Mouse (Mus musculus): ENCODE measurements around the gene Slc11a1. TPM values are rescaled to one million over a fixed set of nuclear protein-coding genes. Genes with fewer than 3 reads are reported as not detected.
A peak's percentile ranks its signal among the peaks of the same experiment; 100 is the strongest.

Slc11a1 gene
- polyA plus RNA-seq, 1 experiment: 169 TPM

DNA sequence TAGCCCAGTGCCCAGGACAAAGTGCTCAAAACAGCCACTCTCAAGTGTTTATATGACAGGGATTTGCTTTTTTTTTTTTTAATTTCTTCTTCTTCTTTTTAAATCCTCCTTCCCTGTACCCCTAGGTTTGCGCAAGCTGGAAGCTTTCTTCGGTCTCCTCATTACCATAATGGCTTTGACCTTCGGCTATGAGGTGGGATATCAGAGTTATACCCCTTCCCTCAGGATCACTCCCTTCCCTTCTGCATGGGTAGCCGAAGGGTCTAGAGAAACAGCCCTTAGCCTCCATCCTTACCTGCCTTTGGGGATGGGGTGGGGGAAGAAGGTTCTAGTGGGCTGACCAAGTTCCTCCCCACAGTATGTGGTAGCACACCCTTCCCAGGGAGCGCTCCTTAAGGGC is 5.5 kb downstream of the Slc11a1 start:
- peaks cover 10% of the 10 kb centered on the region; the same call in 1 of the 2 replicates for H3K4me1 ChIP-seq (ENCODE audit: control insufficient read depth, insufficient read depth, insufficient read length)
- WGBS: 88% methylated on average over 5 of the region's 5 CpGs
- TF ChIP-seq POLR2A (IDR thresholded peaks at IDR 0.05; ENCODE audit: low read depth, low read length): no peak
- no peak for TF ChIP-seq CTCF (IDR thresholded peaks at IDR 0.05; ENCODE audit: extremely low read depth, insufficient read depth, insufficient read length, insufficient replicate concordance)

DNA sequence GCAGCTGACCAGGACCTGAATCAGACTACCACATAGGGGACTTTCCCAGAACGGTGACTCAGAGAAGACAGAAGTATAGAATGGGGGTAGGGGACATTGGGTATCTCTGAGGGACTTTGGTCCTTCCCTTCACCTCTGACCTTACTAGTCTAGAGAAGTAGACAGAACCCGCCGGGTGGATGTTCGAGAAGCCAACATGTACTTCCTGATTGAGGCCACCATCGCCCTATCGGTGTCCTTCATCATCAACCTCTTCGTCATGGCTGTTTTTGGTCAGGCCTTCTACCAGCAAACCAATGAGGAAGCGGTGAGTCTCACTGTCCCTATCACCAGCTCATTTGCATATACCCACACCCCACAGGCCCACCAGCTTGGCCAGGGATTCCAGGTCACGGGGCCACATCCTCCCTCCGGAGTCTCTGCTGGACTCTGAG is 6.6 kb downstream of the Slc11a1 start:
- no peak for TF ChIP-seq CTCF (IDR thresholded peaks at IDR 0.05; ENCODE audit: extremely low read depth, insufficient read depth, insufficient read length, insufficient replicate concordance)
- no peak for TF ChIP-seq POLR2A (IDR thresholded peaks at IDR 0.05; ENCODE audit: low read depth, low read length)
- no peaks in the 10 kb centered on the region for H3K36me3 ChIP-seq (ENCODE audit: control insufficient read depth, insufficient read depth, low read length)
- H3K27ac ChIP-seq (ENCODE audit: insufficient read depth, low read length): no peak overlapping the region
- no peak for DNase-seq (ENCODE audit: low read depth in 1 of 2, low spot score in 2 of 2)
- H3K27me3 ChIP-seq (ENCODE audit: control insufficient read depth, insufficient read depth, low read length): no peaks in the 10 kb centered on the region
- H3K4me3 ChIP-seq (ENCODE audit: extremely low read depth, insufficient read depth, insufficient read length): no peak overlapping the region
- peaks cover 10% of the 10 kb centered on the region; the same call in 1 of the 2 replicates for H3K4me1 ChIP-seq (ENCODE audit: control insufficient read depth, insufficient read depth, insufficient read length)
- WGBS: 73% methylated on average over 10 of the region's 10 CpGs

More for the DNA sequence above, 5.5 kb downstream of the Slc11a1 start:
- Histone ChIP-seq H3K36me3 (ENCODE audit: control insufficient read depth, insufficient read depth, low read length) (no peaks in the 10 kb centered on the region), H3K27ac (ENCODE audit: insufficient read depth, low read length) (no peak overlapping the region), H3K4me3 (ENCODE audit: extremely low read depth, insufficient read depth, insufficient read length) (no peak overlapping the region), H3K27me3 (ENCODE audit: control insufficient read depth, insufficient read depth, low read length) (no peaks in the 10 kb centered on the region)
- DNase-seq (ENCODE audit: low read depth in 1 of 2, low spot score in 2 of 2): no peak

DNA sequence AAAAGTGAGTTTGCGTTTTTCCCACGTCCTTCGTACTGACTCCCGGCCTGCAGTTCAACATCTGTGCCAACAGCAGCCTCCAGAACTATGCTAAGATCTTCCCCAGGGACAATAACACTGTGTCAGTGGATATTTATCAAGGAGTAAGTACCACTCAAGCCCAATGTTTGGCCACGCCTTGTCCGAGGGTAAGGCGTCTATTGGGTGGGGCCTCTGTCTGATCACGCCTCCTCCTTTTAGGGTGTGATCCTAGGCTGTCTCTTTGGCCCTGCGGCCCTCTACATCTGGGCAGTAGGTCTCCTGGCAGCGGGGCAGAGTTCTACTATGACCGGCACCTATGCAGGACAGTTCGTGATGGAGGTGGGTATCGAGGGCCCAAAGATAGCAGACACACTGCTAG is 8.4 kb downstream of the Slc11a1 start:
- TF ChIP-seq CTCF (IDR thresholded peaks at IDR 0.05; ENCODE audit: extremely low read depth, insufficient read depth, insufficient read length, insufficient replicate concordance) (no peak), POLR2A (IDR thresholded peaks at IDR 0.05; ENCODE audit: low read depth, low read length) (no peak)
- WGBS: 90% methylated on average over 13 of the region's 13 CpGs
- no peak overlapping the region for H3K4me3 ChIP-seq (ENCODE audit: extremely low read depth, insufficient read depth, insufficient read length)

DNA sequence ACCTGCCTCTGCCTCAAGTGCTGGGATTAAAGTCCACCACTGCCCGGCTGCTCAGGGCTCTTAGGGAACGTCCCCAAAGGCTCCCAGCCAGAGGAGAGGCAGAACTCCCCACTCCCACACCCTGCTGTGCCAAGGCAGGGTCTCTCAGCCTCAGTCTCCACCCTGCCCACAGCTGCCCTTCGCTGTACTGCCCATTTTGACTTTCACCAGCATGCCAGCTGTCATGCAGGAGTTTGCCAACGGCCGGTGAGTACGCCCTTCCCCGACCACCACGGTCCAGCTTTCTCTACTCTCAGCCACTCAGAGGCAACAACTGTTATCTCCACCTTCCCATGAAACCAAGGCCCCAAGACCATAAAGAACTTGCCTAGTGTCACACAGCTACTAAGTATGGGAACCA is 9.5 kb downstream of the Slc11a1 start:
- Histone ChIP-seq H3K4me3 (ENCODE audit: extremely low read depth, insufficient read depth, insufficient read length) (no peak overlapping the region), H3K36me3 (ENCODE audit: control insufficient read depth, insufficient read depth, low read length) (no peaks in the 10 kb centered on the region), H3K27ac (ENCODE audit: insufficient read depth, low read length) (no peak overlapping the region), H3K4me1 (ENCODE audit: control insufficient read depth, insufficient read depth, insufficient read length) (peaks cover 22% of the 10 kb centered on the region; the same call in 1 of the 2 replicates), H3K27me3 (ENCODE audit: control insufficient read depth, insufficient read depth, low read length) (no peaks in the 10 kb centered on the region)
- no peak for DNase-seq (ENCODE audit: low read depth in 1 of 2, low spot score in 2 of 2)
- 91% methylated on average over 8 of the region's 8 CpGs for WGBS
- TF ChIP-seq CTCF (IDR thresholded peaks at IDR 0.05; ENCODE audit: extremely low read depth, insufficient read depth, insufficient read length, insufficient replicate concordance): no peak
- TF ChIP-seq POLR2A (IDR thresholded peaks at IDR 0.05; ENCODE audit: low read depth, low read length): no peak

More for the DNA sequence above, 8.4 kb downstream of the Slc11a1 start:
- peaks cover 16% of the 10 kb centered on the region; the same call in 1 of the 2 replicates for H3K4me1 ChIP-seq (ENCODE audit: control insufficient read depth, insufficient read depth, insufficient read length)
- no peaks in the 10 kb centered on the region for H3K27me3 ChIP-seq (ENCODE audit: control insufficient read depth, insufficient read depth, low read length)
- H3K27ac ChIP-seq (ENCODE audit: insufficient read depth, low read length): no peak overlapping the region
- DNase-seq (ENCODE audit: low read depth in 1 of 2, low spot score in 2 of 2): no peak
- no peaks in the 10 kb centered on the region for H3K36me3 ChIP-seq (ENCODE audit: control insufficient read depth, insufficient read depth, low read length)

DNA sequence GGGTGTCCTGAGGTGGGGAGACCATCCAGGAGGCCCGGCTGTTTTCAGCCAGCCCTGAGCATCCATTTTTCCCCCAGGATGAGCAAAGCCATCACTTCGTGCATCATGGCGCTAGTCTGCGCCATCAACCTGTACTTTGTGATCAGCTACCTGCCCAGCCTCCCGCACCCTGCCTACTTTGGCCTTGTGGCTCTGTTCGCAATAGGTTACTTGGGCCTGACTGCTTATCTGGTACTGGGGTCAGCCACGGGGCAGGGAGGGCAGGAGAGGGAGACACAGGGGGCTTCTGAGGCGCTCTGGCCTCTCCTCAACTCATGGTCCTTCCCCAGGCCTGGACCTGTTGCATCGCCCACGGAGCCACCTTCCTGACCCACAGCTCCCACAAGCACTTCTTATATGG is 10.1 kb downstream of the Slc11a1 start:
- no peak for DNase-seq (ENCODE audit: low read depth in 1 of 2, low spot score in 2 of 2)
- no peak for TF ChIP-seq CTCF (IDR thresholded peaks at IDR 0.05; ENCODE audit: extremely low read depth, insufficient read depth, insufficient read length, insufficient replicate concordance)
- no peak for TF ChIP-seq POLR2A (IDR thresholded peaks at IDR 0.05; ENCODE audit: low read depth, low read length)
- Histone ChIP-seq H3K27me3 (ENCODE audit: control insufficient read depth, insufficient read depth, low read length) (no peaks in the 10 kb centered on the region), H3K27ac (ENCODE audit: insufficient read depth, low read length) (no peak overlapping the region), H3K36me3 (ENCODE audit: control insufficient read depth, insufficient read depth, low read length) (no peaks in the 10 kb centered on the region), H3K4me1 (ENCODE audit: control insufficient read depth, insufficient read depth, insufficient read length) (peaks cover 24% of the 10 kb centered on the region), H3K4me3 (ENCODE audit: extremely low read depth, insufficient read depth, insufficient read length) (no peak overlapping the region)
- 94% methylated on average over 10 of the region's 10 CpGs for WGBS

DNA sequence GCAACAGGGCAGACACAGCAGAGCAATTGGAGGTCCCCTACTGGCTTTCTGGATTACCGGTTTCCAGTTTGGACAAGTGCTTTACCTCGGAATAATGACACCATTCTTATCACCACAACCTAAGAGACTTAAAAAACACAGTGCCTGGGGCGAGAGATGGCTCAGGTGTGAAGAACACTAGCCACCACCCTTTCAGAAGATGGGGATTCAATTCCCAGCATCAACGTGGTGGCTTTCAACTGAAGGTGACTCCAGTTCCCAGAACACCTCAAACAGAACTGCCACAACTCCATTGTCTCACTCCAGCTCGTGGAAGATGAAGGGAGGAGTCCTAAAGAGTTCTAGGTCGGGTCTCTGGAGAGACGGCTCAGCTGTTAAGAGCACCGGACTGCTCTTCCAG is 10.5 kb downstream of the Slc11a1 start:
- Histone ChIP-seq H3K4me1 (ENCODE audit: control insufficient read depth, insufficient read depth, insufficient read length) (peaks cover 28% of the 10 kb centered on the region), H3K27ac (ENCODE audit: insufficient read depth, low read length) (no peak overlapping the region), H3K27me3 (ENCODE audit: control insufficient read depth, insufficient read depth, low read length) (no peaks in the 10 kb centered on the region), H3K36me3 (ENCODE audit: control insufficient read depth, insufficient read depth, low read length) (no peaks in the 10 kb centered on the region), H3K4me3 (ENCODE audit: extremely low read depth, insufficient read depth, insufficient read length) (no peak overlapping the region)
- WGBS: 87% methylated on average over 8 of the region's 8 CpGs
- no peak for DNase-seq (ENCODE audit: low read depth in 1 of 2, low spot score in 2 of 2)
- no peak for TF ChIP-seq POLR2A (IDR thresholded peaks at IDR 0.05; ENCODE audit: low read depth, low read length)
- TF ChIP-seq CTCF (IDR thresholded peaks at IDR 0.05; ENCODE audit: extremely low read depth, insufficient read depth, insufficient read length, insufficient replicate concordance): no peak

DNA sequence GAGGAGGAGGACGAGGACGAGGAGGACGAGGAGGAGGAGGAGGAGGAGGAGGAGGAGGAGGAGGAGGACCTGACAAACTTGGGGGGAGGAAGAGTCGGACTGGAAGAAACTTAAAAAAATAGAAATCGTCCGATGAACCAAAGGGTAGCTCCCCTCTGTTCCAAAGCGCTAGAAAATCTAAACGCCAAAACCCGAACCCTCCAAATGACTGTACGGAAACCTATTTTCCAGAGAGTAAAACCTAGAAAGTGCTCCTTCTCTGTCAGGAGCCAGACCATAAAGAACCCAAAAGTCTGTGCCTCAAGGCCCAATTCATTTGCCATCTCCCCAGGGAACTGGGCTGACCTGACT is 11.3 kb downstream of the Slc11a1 start:
- no peaks in the 10 kb centered on the region for H3K36me3 ChIP-seq (ENCODE audit: control insufficient read depth, insufficient read depth, low read length)
- H3K4me1 ChIP-seq (ENCODE audit: control insufficient read depth, insufficient read depth, insufficient read length): peaks cover 29% of the 10 kb centered on the region
- no peaks in the 10 kb centered on the region for H3K27me3 ChIP-seq (ENCODE audit: control insufficient read depth, insufficient read depth, low read length)
- no peak for DNase-seq (ENCODE audit: low read depth in 1 of 2, low spot score in 2 of 2)
- TF ChIP-seq POLR2A (IDR thresholded peaks at IDR 0.05; ENCODE audit: low read depth, low read length) (no peak), CTCF (IDR thresholded peaks at IDR 0.05; ENCODE audit: extremely low read depth, insufficient read depth, insufficient read length, insufficient replicate concordance) (no peak)
- H3K4me3 ChIP-seq (ENCODE audit: extremely low read depth, insufficient read depth, insufficient read length): peak overlapping the region; percentile 64
- WGBS: 42% methylated on average over 7 of the region's 10 CpGs
- H3K27ac ChIP-seq (ENCODE audit: insufficient read depth, low read length): peak overlapping the region; percentile 95

Measured in spleen, adult 2 months (tissue).